Mouse (Mus musculus): Measurements from ENCODE around the gene Vdac1.

- TF ChIP-seq CTCF (IDR thresholded peaks at IDR 0.05; ENCODE audit: borderline replicate concordance, control insufficient read depth, extremely low read depth, insufficient read depth, low read length, poor library complexity) = no peak
- no peak for TF ChIP-seq POLR2A (IDR thresholded peaks at IDR 0.05; ENCODE audit: control insufficient read depth, extremely low read depth, insufficient read depth, low read length, poor library complexity)
Observed at GRCm38 (mm10) chr11:52405196-52405688, 44.6 kb downstream of the Vdac1 start.
